Mouse (Mus musculus) embryonic fibroblast, embryonic 13.5 days (primary cell): ENCODE measurements around the gene Micall2. TPM values are rescaled to one million over a fixed set of nuclear protein-coding genes. Genes with fewer than 3 reads are reported as not detected.

Source experiments
- H3K27ac ChIP-seq: 2 replicates; pipeline ENCODE4 v1.5.1; 2012; ENCODE audit warnings: low read length, control low read depth, inconsistent platforms; ENCODE audit not compliant: insufficient read depth
- H3K4me1 ChIP-seq: 2 replicates; pipeline ENCODE4 v1.6.1; 2011; ENCODE audit warnings: low read length; ENCODE audit not compliant: control insufficient read depth, insufficient read depth
- H3K4me3 ChIP-seq: 2 replicates; pipeline ENCODE4 v1.5.1; 2011; ENCODE audit warnings: mild to moderate bottlenecking, control low read depth, low read length; ENCODE audit not compliant: insufficient read depth
- CTCF ChIP-seq: IDR thresholded peaks from 2 replicates; pipeline ENCODE4 v1.5.1; 2011; ENCODE audit warnings: mild to moderate bottlenecking, control low read depth, low read length, moderate library complexity, borderline replicate concordance; ENCODE audit not compliant: insufficient read depth
- POLR2A ChIP-seq: IDR thresholded peaks from 2 replicates; pipeline ENCODE4 v1.6.1; 2011; ENCODE audit warnings: low read depth, mild to moderate bottlenecking, control low read depth, low read length, moderate library complexity
- polyA plus RNA-seq: library from polyadenylated mRNA; stranded (reverse); fragments of >200 nt; gene quantifications from 2 replicates; pipeline ENCODE4 v1.2.4, GENCODE M21; 2011; ENCODE audit warnings: low read depth; ENCODE audit not compliant: missing spikeins, insufficient read length

Gene Micall2
- polyA plus RNA-seq, 1 experiment = 13.3 TPM

DNA sequence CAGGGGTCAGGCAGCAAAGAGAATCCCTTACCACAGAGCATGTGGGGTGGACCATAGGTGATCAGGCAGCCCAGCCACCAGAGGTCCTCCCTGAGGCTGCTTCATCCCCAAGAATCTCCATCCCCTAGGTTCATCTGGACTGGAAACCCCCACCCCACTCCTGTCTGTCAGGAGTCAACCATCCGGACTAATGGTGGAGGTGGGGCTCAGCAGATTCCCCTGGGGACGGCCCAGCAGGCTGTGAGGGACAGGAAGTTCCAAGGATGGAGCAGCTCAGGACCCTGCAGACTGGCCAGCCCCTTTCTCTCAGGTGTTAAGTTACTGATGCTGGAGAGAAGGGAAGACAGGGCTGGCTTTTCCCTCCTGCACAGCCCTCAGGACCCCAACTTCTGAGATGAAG is 52.9 kb downstream of the Micall2 start:
- no peak for TF ChIP-seq POLR2A
- TF ChIP-seq CTCF = no peak
- H3K4me3 ChIP-seq = no peak overlapping the region
- H3K4me1 ChIP-seq = no peaks in the 10 kb centered on the region
- no peak overlapping the region for H3K27ac ChIP-seq

DNA sequence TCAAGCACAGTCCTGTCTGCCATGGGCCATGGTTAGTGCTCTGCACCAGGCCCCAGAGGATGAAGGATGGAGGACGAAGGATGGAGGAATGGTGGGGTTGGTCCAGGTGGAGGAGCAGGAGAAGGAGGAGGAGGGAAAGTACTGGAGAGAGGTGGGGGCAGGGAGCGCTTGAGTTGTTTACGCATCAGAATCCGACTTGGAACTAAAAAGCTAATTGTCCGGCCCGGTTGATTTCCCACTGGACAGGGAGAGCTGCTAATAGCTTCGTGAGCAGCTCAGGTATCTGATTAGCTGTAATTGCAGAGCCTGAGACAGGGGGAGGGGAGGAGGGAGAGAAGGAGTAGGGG is 53.5 kb downstream of the Micall2 start:
- TF ChIP-seq CTCF (no peak), POLR2A (no peak)
- Histone ChIP-seq H3K4me3 (no peak overlapping the region), H3K4me1 (no peaks in the 10 kb centered on the region), H3K27ac (no peak overlapping the region)

DNA sequence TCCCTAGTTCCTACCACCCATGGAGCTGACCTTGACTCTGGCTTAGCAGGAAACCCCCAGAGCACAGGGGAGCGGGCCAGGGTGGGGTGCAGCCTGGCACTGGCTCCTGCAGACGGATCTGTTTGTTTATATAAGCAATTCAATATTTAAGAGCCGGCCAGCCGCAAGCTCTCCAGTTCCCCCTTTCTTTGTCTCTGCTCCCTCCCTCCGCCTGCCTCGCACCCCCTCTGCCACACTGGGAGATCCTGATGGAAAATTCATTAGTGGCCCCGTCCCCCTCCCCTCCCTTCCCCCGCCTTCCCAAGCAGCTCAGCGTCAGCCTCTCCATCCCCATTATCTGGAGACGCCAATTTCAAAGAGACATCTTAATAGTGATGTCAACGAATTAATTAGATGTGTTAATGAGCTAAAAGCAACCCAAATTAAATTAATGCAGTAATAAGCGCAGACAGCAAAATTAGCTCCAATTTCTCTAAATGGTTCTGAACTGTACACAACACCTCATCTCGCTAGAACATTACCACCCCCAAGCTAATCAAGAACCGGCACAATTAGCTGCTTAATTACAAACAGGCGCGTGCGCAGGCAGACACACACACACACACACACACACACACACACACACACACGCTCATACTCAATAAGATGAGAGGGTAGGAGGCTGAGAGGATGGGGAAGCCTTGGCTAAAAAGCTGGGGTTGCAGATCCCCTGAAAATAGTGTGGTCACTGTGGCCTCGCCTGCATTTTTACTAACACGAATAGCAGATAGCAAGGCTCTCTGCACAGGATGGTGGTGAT is 54.1 kb downstream of the Micall2 start:
- Histone ChIP-seq H3K27ac (no peak overlapping the region), H3K4me1 (no peaks in the 10 kb centered on the region), H3K4me3 (no peak overlapping the region)
- TF ChIP-seq POLR2A (no peak), CTCF (no peak)

DNA sequence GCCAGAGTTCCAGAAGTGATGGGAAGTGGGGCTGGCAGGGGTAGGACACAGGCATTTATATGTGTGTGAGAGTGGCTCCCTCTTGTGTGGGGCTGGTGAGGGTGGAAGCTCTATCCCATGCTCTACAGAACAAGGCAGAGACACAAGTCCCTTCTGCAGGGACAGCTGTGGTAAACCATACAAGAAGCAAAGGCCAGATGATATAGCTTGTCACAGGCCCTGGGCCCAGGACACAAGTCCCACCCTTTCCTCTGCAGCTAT is 60.5 kb downstream of the Micall2 start:
- H3K27ac ChIP-seq = no peak overlapping the region
- no peaks in the 10 kb centered on the region for H3K4me1 ChIP-seq
- TF ChIP-seq POLR2A (no peak), CTCF (no peak)
- no peak overlapping the region for H3K4me3 ChIP-seq

DNA sequence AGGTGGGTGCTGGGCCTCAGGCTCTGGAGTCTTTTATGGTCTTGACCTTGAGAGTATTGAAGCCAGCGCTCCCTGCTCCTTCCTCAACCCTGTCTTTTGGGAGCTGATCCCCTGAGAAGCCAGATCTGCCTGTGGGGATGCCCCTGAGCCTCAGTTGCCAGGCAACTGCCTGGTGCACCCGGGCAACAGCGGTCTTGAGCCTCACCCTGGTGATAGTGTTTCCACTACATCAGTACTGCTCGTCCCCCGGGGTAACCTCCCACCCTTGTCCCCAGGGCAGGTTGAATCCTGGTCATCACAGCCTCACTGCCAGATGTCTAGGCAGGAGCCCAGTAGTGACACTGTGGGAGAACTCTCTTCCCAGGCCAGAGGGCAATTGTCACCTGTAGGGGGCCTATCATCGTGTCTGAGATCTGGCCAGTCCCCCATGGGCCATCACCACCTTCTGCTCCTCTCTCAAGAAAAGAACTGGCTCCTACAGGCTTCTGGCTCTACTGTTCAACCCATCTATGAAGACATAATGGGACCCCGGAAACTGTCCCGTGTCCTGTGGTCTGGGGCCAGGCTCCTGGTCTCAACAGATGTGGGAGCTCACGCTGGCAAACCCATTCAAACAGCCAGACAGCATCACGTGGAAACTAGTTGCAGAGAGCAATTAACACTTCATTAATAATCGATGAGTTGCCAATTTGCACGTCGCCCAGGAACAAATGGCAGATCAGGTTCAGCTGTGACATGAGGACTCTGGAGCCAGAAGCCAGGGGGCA is 61.0 kb downstream of the Micall2 start:
- H3K27ac ChIP-seq = no peak overlapping the region
- TF ChIP-seq POLR2A (no peak), CTCF (no peak)
- no peak overlapping the region for H3K4me3 ChIP-seq
- H3K4me1 ChIP-seq = no peaks in the 10 kb centered on the region

DNA sequence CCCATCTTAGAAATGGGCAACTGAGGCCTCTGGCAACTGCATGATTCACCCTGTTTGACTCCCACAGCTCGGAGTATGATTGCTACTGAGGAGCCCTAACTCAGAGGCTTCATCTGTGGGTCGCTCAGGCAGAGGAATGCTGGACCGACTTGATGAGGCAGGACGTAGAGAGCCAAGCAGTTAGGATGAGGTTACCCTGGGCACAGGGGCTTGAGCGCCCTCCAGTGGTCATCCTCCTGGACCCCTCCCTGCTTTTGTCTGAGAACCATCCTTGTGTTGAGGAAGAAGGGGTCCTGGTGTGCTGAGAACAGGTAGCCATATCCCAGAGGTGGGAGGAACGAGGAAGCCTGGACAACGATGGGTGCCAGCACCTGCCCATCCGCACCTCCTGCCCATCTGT is 66.8 kb downstream of the Micall2 start:
- TF ChIP-seq POLR2A (no peak), CTCF (peak; percentile 66)
- no peak overlapping the region for H3K27ac ChIP-seq
- no peak overlapping the region for H3K4me3 ChIP-seq
- no peaks in the 10 kb centered on the region for H3K4me1 ChIP-seq

DNA sequence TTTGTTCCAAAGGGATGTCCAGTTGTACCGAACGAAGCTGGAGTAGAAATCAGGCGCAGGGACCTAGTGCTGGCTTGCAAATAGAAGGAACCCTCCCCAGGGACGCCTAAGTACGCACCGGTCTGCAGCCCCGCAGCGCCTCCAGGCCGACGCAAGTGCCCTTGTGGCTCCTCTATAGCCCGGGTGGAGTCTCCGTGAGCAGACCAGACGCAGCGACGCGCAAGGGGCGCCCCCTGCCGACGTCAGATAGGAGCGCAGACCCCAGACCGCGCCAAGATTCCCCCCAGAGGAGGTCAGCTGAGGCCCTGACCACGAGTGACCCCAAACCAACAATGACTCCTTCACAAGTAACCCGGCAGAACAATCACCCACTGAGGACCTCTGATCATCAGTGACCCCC is 67.6 kb downstream of the Micall2 start:
- Histone ChIP-seq H3K4me1 (no peaks in the 10 kb centered on the region), H3K4me3 (no peak overlapping the region), H3K27ac (no peak overlapping the region)
- TF ChIP-seq POLR2A (no peak), CTCF (peak; percentile 84)

DNA sequence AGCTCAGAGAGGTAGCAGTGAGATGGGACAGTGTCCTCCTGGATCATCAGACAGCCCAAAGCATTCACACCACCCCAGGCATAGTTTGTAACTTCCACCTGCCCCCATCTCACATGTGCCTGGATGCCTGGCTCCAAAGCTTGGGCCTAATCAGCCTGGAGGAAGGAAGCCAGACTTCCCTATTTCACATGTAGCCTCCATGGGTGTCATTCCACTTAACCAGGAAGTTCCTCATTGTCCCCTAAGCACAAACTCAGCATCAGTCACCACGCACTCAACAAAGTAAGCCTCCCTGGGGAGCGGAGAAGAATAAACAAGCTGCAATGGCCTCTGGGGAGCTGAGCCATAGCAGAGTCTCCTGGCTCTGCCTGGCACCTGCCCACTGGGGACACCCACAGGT is 69.6 kb downstream of the Micall2 start:
- H3K4me3 ChIP-seq = no peak overlapping the region
- no peak overlapping the region for H3K27ac ChIP-seq
- H3K4me1 ChIP-seq = no peaks in the 10 kb centered on the region
- no peak for TF ChIP-seq POLR2A
- no peak for TF ChIP-seq CTCF

DNA sequence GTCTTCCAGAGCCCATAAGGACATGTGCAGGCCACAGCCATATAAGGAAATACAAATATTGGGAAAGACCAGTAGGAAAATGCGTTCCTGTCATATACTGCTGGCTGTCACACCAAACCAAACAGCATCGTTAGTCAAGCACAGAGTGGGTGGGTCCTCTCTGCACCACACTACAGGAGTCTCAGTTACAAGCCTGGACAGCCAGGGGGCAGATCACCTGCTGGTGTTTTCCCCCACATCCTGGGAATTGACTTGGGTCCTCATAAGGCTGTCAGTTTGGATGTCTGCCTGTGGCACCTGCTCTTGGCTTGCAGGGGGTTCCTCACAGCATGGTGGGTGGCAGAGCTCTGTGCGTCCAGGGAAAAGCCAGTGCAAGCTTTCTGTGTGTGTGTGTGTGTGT is 70.8 kb downstream of the Micall2 start:
- H3K4me3 ChIP-seq = no peak overlapping the region
- H3K4me1 ChIP-seq = no peaks in the 10 kb centered on the region
- no peak overlapping the region for H3K27ac ChIP-seq
- TF ChIP-seq POLR2A (no peak), CTCF (no peak)

DNA sequence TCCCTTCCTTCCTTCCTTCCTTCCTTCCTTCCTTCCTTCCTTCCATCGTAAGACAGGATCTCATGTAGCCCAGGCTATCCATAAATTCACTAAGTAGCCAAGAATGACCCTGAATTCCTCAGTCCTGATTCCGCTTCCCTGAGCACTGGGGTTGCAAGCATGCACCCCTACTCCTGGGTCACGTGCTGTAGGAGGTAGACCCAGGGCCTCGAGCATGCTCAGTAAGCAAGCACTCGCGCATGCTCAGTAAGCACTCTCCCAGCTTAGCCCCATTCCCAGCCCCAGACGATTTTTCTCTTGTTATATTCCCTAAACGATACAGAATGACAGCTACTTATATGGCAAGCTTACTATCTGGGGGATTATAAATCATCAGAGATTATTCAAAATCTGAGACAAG is 74.4 kb downstream of the Micall2 start:
- TF ChIP-seq POLR2A (no peak), CTCF (no peak)
- Histone ChIP-seq H3K4me3 (no peak overlapping the region), H3K4me1 (no peaks in the 10 kb centered on the region), H3K27ac (no peak overlapping the region)

DNA sequence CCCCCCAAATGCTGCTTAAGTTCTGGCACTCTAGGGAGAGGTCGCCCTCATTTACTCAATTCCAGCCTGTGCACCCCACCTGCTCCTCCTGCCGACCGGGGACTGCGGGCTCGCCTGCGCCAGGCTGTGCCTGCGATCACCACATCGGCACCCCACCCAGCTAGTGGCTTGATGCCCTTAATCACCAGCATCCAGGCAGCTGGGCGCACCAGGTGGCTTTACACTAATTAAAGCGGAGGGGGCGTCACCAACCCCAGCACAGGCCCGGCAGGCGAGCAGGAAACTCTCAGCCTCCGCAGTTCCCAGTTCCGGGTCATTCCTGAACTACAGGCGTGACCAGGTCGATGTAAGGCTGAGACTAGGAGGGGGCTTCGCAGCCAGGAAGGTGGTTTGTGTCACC is 76.8 kb downstream of the Micall2 start:
- H3K27ac ChIP-seq = no peak overlapping the region
- H3K4me1 ChIP-seq = no peaks in the 10 kb centered on the region
- TF ChIP-seq POLR2A = no peak
- no peak for TF ChIP-seq CTCF
- no peak overlapping the region for H3K4me3 ChIP-seq
